Mouse (Mus musculus) midbrain, postnatal 0 days (tissue): Measurements from ENCODE around the gene St3gal3. TPM values are rescaled to one million over a fixed set of nuclear protein-coding genes. Genes with fewer than 3 reads are reported as not detected.

ENCODE experiments used
- ATAC-seq: fragments of 200-750 bp; cut with Nextera tagmentation; 2 replicates; pipeline ENCODE4 v1.8.0; 2017; ENCODE audit warnings: moderate number of reproducible peaks, mild to moderate bottlenecking, moderate TSS enrichment, moderate library complexity; ENCODE audit not compliant: low FRiP score
- DNase-seq: peaks from one replicate; pipeline ENCODE4 v3.0.0-alpha.2; 2015; ENCODE audit warnings: low spot score
- H3K27ac ChIP-seq: fragments of 300-500 bp; sonication (generic); 2 replicates; pipeline ENCODE4 v1.5.1; 2014; ENCODE audit warnings: low read depth, mild to moderate bottlenecking, low read length, mixed read lengths
- H3K27me3 ChIP-seq: fragments of 300-500 bp; sonication (generic); 2 replicates; pipeline ENCODE4 v1.6.1; 2014; ENCODE audit warnings: low read length, control low read depth, mixed read lengths; ENCODE audit not compliant: insufficient read depth
- H3K36me3 ChIP-seq: fragments of 300-500 bp; sonication (generic); 2 replicates; pipeline ENCODE4 v1.6.1; 2014; ENCODE audit warnings: low read length, control low read depth, mixed read lengths; ENCODE audit not compliant: insufficient read depth
- H3K4me1 ChIP-seq: fragments of 300-500 bp; sonication (generic); 2 replicates; pipeline ENCODE4 v1.6.1; 2014; ENCODE audit warnings: mild to moderate bottlenecking, control low read depth, antibody characterized with exemption, low read length, mixed read lengths; ENCODE audit not compliant: insufficient read depth
- H3K4me2 ChIP-seq: fragments of 300-500 bp; sonication (generic); 2 replicates; pipeline ENCODE4 v1.6.1; 2014; ENCODE audit warnings: low read depth, mild to moderate bottlenecking, low read length, mixed read lengths; ENCODE audit not compliant: poor library complexity, severe bottlenecking
- H3K4me3 ChIP-seq: fragments of 300-500 bp; sonication (generic); 2 replicates; pipeline ENCODE4 v1.5.1; 2014; ENCODE audit warnings: low read depth, mild to moderate bottlenecking, low read length, moderate library complexity
- H3K9ac ChIP-seq: fragments of 300-500 bp; sonication (generic); replicated peaks from 2 replicates; pipeline ENCODE4 v1.6.1; 2014; ENCODE audit warnings: mild to moderate bottlenecking, low read length, moderate library complexity, mixed read lengths; ENCODE audit not compliant: poor library complexity, severe bottlenecking
- H3K9me3 ChIP-seq: fragments of 300-500 bp; sonication (generic); 2 replicates; pipeline ENCODE4 v1.6.1; 2016; ENCODE audit warnings: low read length, control low read depth
- CTCF ChIP-seq: IDR thresholded peaks from 2 replicates; pipeline ENCODE4 v1.5.1; 2016; ENCODE audit warnings: antibody characterized with exemption, mild to moderate bottlenecking
- WGBS: fragments of 180-500 bp; shearing (Covaris S2); extraction: QIAGEN DNeasy Blood & Tissue Kit; methylation state at CpG from one replicate; pipeline ENCODE4 v1.1.7; 2014; 5-methylcytosine and 5-hydroxymethylcytosine counted together
- polyA plus RNA-seq: library from polyadenylated mRNA; unstranded; fragments of >200 nt; fragmentation: Nextera tagmentation; extraction: Ambion mirVana; gene quantifications from 2 replicates; pipeline ENCODE4 v1.2.1, GENCODE M21; 2015
- total RNA-seq: library from RNA; depleted of rRNA; stranded (reverse); fragments of >200 nt; gene quantifications from 2 replicates; pipeline ENCODE4 v1.2.3, GENCODE M21; 2014

St3gal3 gene
- total and polyA plus RNA-seq, 2 experiments from 2014 or later: 10.7 to 46.3 TPM

DNA sequence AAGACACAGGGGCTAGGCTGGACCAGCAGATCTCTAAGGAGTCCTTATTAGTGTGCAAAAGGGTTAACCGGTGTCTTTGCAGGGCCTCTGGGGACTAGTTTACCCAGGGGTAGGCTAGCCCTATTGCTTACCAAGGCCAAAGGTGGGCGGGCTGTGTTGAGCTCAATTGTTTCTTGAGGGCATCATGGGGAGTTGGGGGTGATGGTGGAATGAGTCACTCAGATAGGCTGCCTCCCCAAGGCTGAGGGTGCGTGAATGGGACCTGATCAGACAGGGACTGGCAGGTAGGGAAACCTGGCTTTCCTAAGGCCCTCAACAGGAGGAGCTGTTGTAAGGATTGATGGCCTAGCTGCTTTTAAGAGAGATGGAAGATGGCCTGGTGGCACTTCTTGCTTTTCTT is 142.7 kb downstream of the St3gal3 start:
- no peak overlapping the region for H3K27ac ChIP-seq
- TF ChIP-seq CTCF: no peak
- no peak overlapping the region for H3K9ac ChIP-seq
- ATAC-seq (no peak), DNase-seq (no peak)
- no peaks in the 10 kb centered on the region for H3K36me3 ChIP-seq
- H3K9me3 ChIP-seq: no peaks in the 10 kb centered on the region
- H3K27me3 ChIP-seq: no peaks in the 10 kb centered on the region
- no peak overlapping the region for H3K4me3 ChIP-seq
- peaks cover under 1% of the 10 kb centered on the region; the same call in 1 of the 2 replicates for H3K4me1 ChIP-seq
- 87% methylated on average over 3 of the region's 3 CpGs for WGBS
- no peak overlapping the region for H3K4me2 ChIP-seq

DNA sequence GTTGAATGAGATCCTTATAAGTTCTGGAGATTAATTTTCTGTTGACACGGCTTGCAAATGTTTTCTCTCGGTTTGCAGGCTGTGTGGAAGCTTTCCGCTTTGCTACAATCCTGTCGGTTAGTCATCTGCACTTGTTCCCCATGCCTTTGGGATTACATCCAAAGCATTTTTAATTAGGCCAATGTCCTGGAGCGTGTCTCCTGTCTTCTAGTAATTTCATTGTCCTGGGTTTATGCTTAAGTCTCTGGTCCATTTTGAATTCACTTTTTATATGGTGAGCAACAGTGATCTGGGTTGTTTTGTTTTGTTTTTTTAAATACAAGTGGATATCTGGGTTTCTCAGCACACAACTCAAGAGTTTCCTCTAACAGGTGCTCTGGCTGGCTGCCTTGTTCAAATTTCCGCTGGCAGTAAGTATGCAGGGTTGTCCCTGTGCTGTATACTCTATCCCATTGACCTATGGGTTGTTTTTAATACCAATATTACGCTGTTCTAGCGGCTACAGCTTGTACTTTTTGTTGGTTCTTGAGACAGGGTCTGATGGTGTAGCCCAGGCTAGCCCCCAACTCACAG is 143.6 kb downstream of the St3gal3 start:
- no peaks in the 10 kb centered on the region for H3K27me3 ChIP-seq
- no peak overlapping the region for H3K27ac ChIP-seq
- no peak for TF ChIP-seq CTCF
- WGBS: 63% methylated on average over 8 of the region's 8 CpGs
- no peak overlapping the region for H3K9ac ChIP-seq
- no peaks in the 10 kb centered on the region for H3K36me3 ChIP-seq
- no peak for ATAC-seq
- H3K9me3 ChIP-seq: no peaks in the 10 kb centered on the region
- H3K4me2 ChIP-seq: no peak overlapping the region
- no peak overlapping the region for H3K4me3 ChIP-seq
- peak; percentile 51 for DNase-seq
- no peaks in the 10 kb centered on the region for H3K4me1 ChIP-seq

DNA sequence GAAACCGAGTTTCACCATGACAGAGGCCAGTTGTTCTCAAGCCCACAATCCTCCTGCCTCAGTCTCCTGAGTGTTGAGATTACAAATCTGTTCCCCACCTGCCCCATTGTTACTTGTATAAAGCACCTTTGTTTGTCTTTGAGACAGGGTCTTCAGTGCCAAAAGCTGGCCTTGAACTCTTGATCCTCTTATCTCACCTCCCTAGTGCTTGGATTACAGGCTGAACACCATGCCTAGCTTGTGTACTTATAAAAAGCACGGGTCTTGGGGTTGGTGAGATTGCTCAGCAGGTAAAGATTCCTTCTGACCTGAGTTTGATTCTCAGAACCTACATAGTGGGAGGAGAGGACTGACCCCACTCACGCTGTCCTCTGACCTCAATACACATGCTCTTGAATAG is 144.1 kb downstream of the St3gal3 start:
- no peak overlapping the region for H3K27ac ChIP-seq
- DNase-seq: no peak
- no peak for TF ChIP-seq CTCF
- H3K4me2 ChIP-seq: no peak overlapping the region
- H3K4me1 ChIP-seq: no peaks in the 10 kb centered on the region
- no peak for ATAC-seq
- H3K9me3 ChIP-seq: no peaks in the 10 kb centered on the region
- no peak overlapping the region for H3K4me3 ChIP-seq
- H3K36me3 ChIP-seq: no peaks in the 10 kb centered on the region
- 54% methylated on average over 3 of the region's 3 CpGs for whole genome bisulfite sequencing
- H3K9ac ChIP-seq: no peak overlapping the region
- no peaks in the 10 kb centered on the region for H3K27me3 ChIP-seq

DNA sequence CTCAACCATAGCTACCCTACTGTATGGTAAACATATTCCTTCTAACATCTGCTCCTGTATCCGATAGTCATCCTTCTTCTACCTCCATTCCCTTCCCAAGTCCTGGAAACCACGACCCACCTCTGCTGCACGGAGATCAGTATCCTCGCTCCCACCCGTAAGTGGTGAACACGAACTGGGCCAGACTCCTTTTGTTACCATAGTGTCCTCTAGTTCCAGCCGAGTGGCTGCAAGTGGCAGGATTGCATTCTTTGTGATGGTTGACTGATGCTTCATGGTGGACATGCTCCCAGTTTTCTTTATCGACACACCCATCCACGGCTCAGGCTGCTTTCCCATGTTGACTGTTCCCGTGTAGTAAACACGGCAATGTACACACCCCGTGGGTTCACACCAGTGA is 144.9 kb downstream of the St3gal3 start:
- no peak for DNase-seq
- H3K27ac ChIP-seq: no peak overlapping the region
- no peaks in the 10 kb centered on the region for H3K27me3 ChIP-seq
- no peaks in the 10 kb centered on the region for H3K36me3 ChIP-seq
- no peak for TF ChIP-seq CTCF
- H3K4me3 ChIP-seq: no peak overlapping the region
- H3K9me3 ChIP-seq: no peaks in the 10 kb centered on the region
- no peak overlapping the region for H3K4me2 ChIP-seq
- no peak overlapping the region for H3K9ac ChIP-seq
- WGBS: 79% methylated on average over 12 of the region's 12 CpGs
- no peaks in the 10 kb centered on the region for H3K4me1 ChIP-seq
- ATAC-seq: no peak

DNA sequence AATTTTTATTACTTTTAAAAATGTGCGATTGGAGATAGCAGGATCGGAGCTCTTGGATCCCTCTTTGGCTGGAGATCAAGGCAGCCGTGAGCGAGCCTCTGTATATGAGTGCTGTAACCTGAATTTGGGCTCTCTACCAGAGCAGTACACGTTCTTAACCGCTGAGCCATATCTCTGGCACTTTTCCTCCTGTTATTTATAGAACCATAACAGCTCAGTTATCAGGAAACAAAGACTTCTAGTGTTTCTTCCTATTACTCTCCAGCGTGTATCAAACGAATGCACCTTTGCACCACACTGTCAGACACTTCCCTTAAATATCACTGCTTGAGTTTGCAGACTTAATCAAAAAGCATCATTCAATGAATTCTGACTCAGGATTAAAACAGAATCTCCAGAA is 147.9 kb downstream of the St3gal3 start:
- Histone ChIP-seq H3K36me3 (no peaks in the 10 kb centered on the region), H3K9me3 (no peaks in the 10 kb centered on the region), H3K4me2 (no peak overlapping the region), H3K27me3 (no peaks in the 10 kb centered on the region), H3K4me3 (no peak overlapping the region), H3K4me1 (no peaks in the 10 kb centered on the region), H3K9ac (no peak overlapping the region), H3K27ac (no peak overlapping the region)
- no peak for ATAC-seq
- 80% methylated on average over 8 of the region's 8 CpGs for WGBS
- no peak for DNase-seq
- no peak for TF ChIP-seq CTCF

DNA sequence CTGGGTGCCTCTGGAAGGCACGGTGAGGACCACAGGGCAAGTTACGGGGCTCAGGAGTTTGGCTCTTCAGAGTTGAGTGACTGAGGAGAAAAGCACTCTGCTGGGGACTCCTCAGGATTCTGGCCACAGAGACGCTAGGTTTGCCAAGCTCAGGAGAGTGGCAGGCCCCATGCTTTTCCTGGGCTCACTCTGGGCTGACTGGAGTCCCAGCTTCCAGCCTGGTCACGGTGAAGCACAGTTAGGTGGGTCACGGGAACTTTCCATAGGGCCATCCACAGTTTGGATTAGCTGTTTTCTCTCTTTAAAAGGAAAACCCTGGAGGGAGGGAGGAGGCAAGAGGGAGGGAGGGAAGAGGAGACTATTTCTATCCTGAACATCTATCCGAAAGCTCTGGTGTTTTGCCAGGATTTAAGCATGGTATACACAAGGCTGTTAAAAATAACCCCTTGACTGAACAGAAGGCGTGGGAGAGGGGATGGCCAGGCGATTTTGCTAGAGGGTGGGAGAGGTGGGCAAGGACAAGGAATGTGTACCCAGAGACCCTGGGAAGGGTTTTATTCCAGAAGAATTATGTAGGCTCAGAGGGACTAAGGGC is 149.6 kb downstream of the St3gal3 start:
- Histone ChIP-seq H3K36me3 (no peaks in the 10 kb centered on the region), H3K27me3 (no peaks in the 10 kb centered on the region), H3K9ac (no peak overlapping the region), H3K4me1 (no peaks in the 10 kb centered on the region), H3K27ac (no peak overlapping the region), H3K4me3 (no peak overlapping the region), H3K4me2 (no peak overlapping the region), H3K9me3 (no peaks in the 10 kb centered on the region)
- no peak for TF ChIP-seq CTCF
- ATAC-seq: no peak
- 59% methylated on average over 8 of the region's 8 CpGs for whole genome bisulfite sequencing
- DNase-seq: peak; percentile 12
